Mouse (Mus musculus): ENCODE measurements around the gene Sppl3. TPM values are rescaled to one million over a fixed set of nuclear protein-coding genes. Genes with fewer than 3 reads are reported as not detected.

Sppl3 gene
- polyA plus RNA-seq, 1 experiment from 2014 or later: 31.5 TPM

Other genes starting within 250 kb of the Sppl3 start
- 48.9 and 49.0 TPM in 2 replicates for gene Ankrd13a, start 236.5 kb upstream of the Sppl3 start, polyA plus RNA-seq (2015; fragmentation: Nextera tagmentation; extraction: Ambion mirVana)
- gene Git2, start 235.6 kb upstream of the Sppl3 start, polyA plus RNA-seq (2015; fragmentation: Nextera tagmentation; extraction: Ambion mirVana): 36.7 and 39.8 TPM in 2 replicates
- 78.6 and 82.0 TPM in 2 replicates for gene 1500011B03Rik, start 187.7 kb upstream of the Sppl3 start, polyA plus RNA-seq (2015; fragmentation: Nextera tagmentation; extraction: Ambion mirVana)
- gene 4930519G04Rik, start 157.5 kb upstream of the Sppl3 start, polyA plus RNA-seq (2015; fragmentation: Nextera tagmentation; extraction: Ambion mirVana): not detected in 2 replicates
- 0.09 and 0.12 TPM in 2 replicates for gene Gm9936, start 152.5 kb upstream of the Sppl3 start, polyA plus RNA-seq (2015; fragmentation: Nextera tagmentation; extraction: Ambion mirVana)
- 6.9 and 8.5 TPM in 2 replicates for gene Oasl2, start 114.2 kb upstream of the Sppl3 start, polyA plus RNA-seq (2015; fragmentation: Nextera tagmentation; extraction: Ambion mirVana)
- gene Oasl1, start 87.9 kb upstream of the Sppl3 start, polyA plus RNA-seq (2015; fragmentation: Nextera tagmentation; extraction: Ambion mirVana): 0.90 and 1.2 TPM in 2 replicates
- 52.4 and 57.4 TPM in 2 replicates for gene 2210016L21Rik, start 69.0 kb upstream of the Sppl3 start, polyA plus RNA-seq (2015; fragmentation: Nextera tagmentation; extraction: Ambion mirVana)
- gene Hnf1a, start 40.0 kb upstream of the Sppl3 start, polyA plus RNA-seq (2015; fragmentation: Nextera tagmentation; extraction: Ambion mirVana): 11.2 and 16.2 TPM in 2 replicates
- gene Gm10401, start 87.2 kb downstream of the Sppl3 start, polyA plus RNA-seq (2015; fragmentation: Nextera tagmentation; extraction: Ambion mirVana): 27.1 and 31.2 TPM in 2 replicates
- gene Acads, start 108.2 kb downstream of the Sppl3 start, polyA plus RNA-seq (2015; fragmentation: Nextera tagmentation; extraction: Ambion mirVana): 64.1 and 71.1 TPM in 2 replicates
- gene Unc119b, start 123.8 kb downstream of the Sppl3 start, polyA plus RNA-seq (2015; fragmentation: Nextera tagmentation; extraction: Ambion mirVana): 26.6 and 29.7 TPM in 2 replicates
- 89.3 and 101 TPM in 2 replicates for gene Mlec, start 147.0 kb downstream of the Sppl3 start, polyA plus RNA-seq (2015; fragmentation: Nextera tagmentation; extraction: Ambion mirVana)
- 1.5 and 1.6 TPM in 2 replicates for gene Cabp1, start 183.2 kb downstream of the Sppl3 start, polyA plus RNA-seq (2015; fragmentation: Nextera tagmentation; extraction: Ambion mirVana)
- 106 and 116 TPM in 2 replicates for gene Pop5, start 224.7 kb downstream of the Sppl3 start, polyA plus RNA-seq (2015; fragmentation: Nextera tagmentation; extraction: Ambion mirVana)

All from stomach, embryonic 15.5 days (tissue).